Mouse (Mus musculus) gastrocnemius, adult 8-10 months (tissue): ENCODE data around the gene Gm15557. TPM values are rescaled to one million over a fixed set of nuclear protein-coding genes. Genes with fewer than 3 reads are reported as not detected.

Experiments
- DNase-seq, 2 experiments: peaks; one replicate each; pipeline ENCODE4 v3.0.0; 2022; ENCODE audit warnings: low spot score in 2 of 2
- total RNA-seq, 4 experiments: library from RNA; stranded (reverse); gene quantifications; 2 replicates each; pipeline ENCODE4 v1.2.4; 2022

Gm15557 gene
- total RNA-seq, 4 experiments from 2014 or later = not detected

DNA sequence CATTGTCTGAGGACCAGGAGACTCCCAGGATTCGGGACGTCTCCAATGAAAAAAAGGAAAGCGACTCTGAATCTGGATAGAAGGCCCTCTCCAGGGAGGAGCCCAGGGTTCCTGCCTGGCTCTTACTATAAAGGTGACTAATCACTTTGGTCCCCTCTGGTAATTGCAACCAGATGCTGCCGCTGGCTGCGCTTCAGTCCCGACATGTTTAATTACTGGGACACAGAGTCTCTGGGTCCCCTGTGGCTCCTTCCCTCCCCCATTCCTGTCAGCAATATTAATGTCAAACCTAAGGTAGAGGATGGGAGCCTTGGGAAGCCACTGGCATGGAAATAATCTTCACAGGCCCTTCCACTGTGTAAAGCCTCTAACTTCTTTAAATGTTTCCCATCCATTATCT is 8.8 kb downstream of the Gm15557 start:
- peak in 1 of 2 experiments; percentile 24 for DNase-seq

DNA sequence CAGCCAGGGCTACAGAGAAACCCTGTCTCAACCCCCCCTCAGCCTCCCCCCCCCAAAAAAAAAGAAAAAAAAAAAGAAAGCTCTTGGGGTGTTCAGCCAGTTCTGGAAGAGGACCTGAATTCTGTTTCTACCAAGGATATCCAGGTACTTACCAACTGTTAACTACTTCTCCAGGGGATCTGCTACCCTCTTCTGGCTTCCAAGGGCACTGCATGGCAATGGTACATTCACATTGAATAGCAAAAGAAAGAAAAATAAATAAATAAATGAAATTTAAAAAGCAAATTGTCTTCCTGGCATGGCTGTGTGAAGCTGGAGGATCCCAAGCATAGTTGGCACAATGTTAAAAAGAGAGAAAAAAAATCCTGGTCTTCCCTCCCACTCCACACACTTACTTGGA is 11.5 kb downstream of the Gm15557 start:
- peak; percentile 25 to 32 for DNase-seq

DNA sequence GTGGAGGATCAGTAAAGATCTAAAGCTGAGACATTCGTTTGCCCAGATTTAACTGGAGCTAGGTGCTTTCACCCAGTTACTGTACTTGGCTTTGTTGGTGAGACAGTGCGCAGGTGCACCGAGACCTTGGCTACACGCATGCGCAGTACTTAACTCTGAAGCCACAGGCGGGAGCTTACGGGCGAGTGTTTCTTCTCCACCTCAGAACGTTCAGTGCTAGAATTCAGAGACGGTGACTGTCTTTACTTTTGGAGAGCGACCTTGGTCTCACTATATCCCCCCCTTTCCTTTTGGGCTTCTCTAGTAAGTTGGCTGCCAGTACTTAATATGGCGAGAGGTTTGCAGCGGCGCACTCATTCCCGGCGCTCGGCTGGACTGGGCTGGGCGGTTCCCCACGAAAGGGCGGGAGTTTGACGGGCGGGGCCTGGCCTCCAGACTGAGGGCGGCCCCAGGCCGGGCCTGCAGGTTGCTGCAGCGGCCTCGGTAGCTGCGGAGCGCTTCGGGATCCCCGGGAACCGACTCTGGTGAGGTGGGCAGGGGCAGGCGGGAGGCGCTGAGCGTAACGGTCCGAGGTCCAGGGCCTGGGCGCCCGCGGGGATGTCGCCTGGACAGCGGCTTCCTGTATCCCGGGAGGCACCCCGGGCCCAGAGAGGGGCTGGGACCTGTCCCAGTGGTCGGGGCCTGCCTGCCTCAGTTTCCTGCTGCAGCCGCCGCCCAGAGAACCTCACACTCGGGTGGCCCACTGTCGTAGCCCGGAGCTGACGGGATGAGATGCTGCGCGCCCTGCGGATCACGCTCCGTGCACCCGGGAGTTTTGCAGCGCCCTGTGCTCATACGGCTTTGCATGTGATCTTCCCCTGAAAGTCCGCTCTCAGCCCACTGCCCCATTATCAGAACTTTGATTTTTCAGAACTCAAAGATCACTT is 15.9 kb downstream of the Gm15557 start, which contains the start of gene Cep250:
Gene Cep250 (plus strand): TSS at position 325 of the 926 bp plus-strand sequence.
- peak; percentile 81 to 87 for DNase-seq

DNA sequence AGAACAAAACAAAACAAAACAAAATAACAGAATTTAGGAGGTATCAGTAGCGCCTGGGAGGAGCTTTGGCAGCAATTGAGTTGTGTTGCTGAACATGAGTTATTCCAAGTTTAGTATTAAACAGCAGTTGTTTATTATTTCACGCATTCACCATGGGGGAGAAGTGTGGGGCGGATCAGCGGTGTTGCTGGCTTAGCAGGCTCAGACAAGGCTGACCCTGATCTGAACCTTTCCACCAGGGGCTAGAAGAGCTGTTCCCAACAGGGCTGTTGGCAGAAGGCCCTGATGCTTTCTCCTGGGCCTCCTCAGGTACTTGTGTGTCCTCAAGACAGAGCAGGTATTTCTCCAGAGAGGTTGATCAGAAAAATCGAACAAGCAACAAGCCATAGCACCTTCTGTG is 19.5 kb downstream of the Gm15557 start:
- no peak for DNase-seq

DNA sequence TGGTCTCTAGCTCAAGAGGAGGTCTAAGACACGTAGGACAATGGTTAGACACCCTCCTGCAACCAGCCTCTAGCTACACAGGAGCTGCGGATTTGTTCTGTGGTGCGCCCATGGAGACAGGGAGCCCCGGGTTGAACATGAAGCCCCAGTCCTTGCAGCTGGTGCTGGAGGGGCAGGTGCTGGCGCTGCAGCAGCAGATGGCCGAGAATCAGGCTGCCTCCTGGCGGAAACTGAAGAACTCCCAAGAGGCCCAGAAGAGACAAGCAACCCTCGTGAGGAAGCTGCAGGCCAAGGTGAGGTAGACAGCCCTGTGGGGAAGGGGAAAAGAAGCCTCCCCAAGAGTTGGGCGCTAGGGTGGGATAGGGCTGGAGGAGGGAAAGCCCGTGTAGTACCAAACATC is 21.3 kb downstream of the Gm15557 start:
- no peak for DNase-seq

DNA sequence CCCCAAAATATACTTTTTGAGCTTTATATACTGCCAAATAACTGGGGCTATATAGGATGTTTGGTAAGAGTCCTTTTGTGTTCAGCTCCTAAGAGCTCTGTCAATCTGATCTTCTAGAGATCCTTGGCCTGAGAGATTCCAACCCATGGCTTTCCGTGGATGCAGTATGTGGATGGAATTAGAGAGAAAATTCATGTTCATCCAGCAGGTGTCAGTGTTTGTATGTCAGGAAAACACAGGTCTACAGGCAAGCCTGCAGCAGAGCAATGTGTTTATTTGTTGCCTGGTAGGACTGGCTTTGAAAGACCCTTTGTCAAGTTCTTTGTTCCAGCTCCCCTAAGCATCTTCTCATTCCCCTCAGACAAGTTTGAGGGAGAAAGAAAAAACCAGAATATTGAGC is 22.5 kb downstream of the Gm15557 start:
- no peak for DNase-seq

DNA sequence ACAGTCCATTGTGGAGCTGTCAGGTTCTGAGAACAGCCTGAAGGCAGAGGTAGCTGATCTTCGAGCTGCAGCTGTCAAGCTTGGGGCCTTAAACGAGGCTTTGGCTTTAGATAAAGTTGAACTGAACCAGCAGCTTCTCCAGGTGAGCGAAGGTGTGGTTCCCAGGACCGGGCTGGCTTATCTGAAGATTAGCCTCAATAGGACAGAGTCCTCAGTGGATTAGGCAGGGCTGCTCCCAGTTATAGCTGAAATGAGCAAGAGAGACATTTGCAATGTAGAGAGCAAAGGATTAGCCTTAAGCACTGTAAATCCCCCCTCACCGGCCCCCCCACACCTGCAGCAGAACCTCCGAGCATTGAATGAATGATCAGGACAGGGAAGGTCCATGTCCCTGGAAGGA is 32.8 kb downstream of the Gm15557 start:
- no peak for DNase-seq

DNA sequence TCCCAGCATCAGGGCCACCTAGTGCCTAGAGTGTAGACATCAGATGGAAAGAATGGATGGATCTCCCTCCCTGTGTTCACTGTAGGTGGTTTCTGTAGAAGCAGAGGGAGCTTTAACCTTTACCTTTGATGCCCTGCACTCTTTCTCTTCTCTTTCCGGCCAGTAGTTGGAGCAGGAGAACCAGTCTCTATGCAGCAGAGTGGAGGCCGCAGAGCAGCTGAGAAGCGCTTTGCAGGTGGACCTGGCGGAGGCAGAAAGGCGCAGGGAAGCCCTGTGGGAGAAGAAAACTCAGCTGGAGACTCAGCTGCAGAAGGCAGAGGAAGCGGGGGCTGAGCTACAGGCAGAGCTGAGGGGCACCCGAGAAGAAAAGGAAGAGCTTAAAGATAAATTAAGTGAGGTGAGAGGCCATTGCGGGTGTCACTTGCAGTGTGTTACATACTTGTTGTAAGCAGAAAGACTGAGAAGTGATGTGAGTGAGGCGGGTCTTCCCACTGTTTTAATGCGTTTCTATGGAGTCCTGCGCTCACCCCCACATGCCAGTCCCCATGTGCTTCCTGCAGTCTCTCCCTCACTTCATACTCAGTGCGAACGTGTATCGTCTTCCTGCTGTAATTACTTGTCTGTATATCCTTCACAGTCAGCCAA is 33.7 kb downstream of the Gm15557 start:
- DNase-seq = no peak

DNA sequence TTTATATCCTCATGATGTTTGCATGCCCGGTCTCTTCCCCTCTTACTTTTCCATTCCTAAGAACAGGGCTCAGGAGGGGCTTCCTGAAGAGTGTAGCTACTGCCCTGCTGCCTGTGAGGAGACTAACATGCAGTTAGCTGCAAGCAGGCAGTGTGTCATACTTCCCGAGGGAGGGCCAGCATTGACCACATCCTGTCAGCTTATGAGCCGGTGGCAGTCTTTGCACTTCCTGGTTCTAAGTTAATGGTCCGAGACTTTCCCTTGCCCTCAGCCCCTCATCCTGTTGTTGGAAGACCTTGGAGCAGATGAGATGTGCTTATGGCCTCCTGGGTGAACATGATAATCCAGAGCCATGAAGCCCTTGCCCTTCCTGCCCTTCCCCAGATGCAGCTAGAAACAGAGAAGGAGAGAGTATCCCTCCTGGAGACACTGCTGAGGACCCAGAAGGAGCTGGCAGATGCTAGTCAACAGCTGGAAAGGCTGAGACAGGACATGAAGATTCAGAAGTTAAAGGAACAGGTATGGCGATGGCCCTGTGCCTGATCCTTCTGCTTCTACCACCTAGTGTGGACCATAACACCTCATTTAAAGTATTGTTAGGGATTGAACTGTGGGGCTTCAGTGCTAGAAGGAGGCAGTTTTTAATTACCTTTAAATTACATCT is 38.9 kb downstream of the Gm15557 start:
- DNase-seq = no peak

DNA sequence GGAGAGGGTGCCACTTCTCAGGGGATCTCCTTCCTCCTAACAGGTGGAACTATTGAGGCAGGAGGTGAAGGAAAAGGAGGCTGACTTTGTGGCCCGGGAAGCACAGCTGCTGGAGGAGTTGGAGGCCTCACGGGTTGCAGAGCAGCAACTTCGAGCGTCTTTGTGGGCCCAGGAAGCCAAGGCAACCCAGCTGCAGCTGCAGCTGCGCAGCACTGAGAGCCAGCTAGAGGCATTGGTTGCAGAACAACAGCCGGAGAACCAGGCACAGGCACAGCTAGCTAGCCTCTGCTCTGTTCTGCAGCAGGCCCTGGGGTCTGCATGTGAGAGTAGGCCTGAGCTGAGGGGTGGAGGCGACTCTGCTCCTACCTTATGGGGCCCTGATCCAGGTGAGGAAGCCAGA is 45.2 kb downstream of the Gm15557 start:
- DNase-seq = no peak

DNA sequence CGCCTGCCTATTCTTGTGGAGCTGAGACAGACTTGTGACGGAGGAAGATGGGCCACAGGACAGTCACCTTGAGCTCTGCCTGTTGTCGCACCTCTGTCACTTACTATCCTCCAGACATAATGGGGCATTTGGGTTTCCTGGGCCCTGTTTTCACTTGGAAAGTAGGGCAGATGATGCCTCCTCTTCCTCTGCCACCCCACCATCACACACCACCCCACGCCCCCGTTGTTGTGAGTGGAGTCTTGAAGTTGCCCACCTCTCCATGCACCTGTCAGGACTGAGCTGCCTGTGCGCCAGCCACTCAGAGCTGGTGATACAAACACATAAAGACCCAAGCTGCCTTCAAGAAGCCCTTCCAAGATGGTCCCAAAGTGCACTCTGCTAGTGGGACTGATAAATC is 46.6 kb downstream of the Gm15557 start:
- no peak for DNase-seq

DNA sequence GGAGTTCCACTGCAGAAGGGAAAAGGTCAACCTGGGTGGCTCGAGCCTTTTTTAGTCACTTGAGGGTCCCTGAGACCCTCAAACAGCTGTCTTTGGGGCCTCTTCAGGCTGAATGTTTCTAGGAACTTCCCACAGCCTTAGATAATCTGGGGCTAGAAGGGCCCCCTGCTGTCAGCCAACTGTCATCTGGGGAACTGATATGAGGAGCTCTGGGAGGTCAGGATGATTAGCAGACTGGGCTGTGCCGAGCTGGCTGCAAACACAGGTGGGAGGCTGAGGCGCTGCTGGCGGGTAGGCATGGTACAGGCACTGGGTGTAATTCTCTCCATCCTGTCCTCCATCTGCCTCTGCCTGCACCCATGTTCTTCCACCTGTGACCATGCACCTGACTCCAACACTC is 48.6 kb downstream of the Gm15557 start:
- no peak for DNase-seq

DNA sequence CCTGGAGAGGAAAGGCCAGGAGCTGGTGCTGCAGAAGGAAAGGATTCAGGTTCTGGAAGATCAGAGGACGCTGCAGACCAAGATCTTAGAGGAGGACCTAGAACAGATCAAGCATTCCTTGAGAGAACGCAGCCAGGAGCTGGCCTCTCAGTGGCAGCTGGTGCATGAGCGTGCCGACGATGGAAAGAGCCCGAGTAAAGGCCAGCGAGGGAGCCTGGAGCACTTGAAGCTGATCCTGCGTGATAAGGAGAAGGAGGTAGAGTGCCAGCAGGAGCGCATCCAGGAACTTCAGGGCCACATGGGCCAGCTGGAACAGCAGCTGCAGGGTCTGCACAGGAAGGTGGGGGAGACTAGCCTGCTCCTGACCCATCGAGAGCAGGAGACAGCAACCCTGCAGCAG is 50.6 kb downstream of the Gm15557 start:
- no peak for DNase-seq

DNA sequence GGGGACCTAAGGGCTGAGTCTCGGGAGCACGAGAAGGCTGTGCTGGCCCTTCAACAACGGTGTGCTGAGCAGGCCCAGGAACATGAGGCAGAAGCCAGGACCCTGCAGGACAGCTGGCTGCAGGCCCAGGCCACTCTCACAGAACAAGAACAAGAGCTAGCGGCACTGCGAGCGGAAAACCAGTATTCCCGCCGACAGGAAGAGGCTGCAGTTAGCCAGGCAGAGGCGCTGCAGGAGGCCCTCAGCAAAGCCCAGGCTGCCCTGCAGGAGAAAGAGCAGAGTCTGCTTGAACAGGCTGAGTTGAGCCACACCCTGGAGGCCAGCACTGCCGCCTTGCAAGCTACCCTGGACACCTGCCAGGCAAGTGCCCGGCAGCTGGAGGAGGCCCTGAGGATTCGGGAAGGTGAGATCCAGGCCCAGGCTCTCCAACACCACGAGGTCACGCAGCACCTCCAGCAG is 51.4 kb downstream of the Gm15557 start:
- peak; percentile 43 to 63 for DNase-seq

Other genes with a start within 250 kb of the Gm15557 start
- 100 to 1,000 TPM in 3 of 4 experiments, 10 to 100 TPM in 1; 95.4 to 104 (median 101) TPM for gene Trpc4ap, start 248.3 kb upstream of the Gm15557 start, total RNA-seq
- 1 to 10 TPM; 3.1 to 4.5 (median 3.8) TPM for gene Edem2, start 211.3 kb upstream of the Gm15557 start, total RNA-seq
- gene Gm17581, start 204.9 kb upstream of the Gm15557 start, total RNA-seq = not detected
- 10 to 100 TPM in 1 of 4 experiments, 1 to 10 TPM in 3; 5.1 to 10.2 (median 7.5) TPM for gene Procr, start 189.6 kb upstream of the Gm15557 start, total RNA-seq
- not detected for gene Mmp24, start 165.4 kb upstream of the Gm15557 start, total RNA-seq
- gene BC029722, start 121.3 kb upstream of the Gm15557 start, total RNA-seq = 10 to 100 TPM; 23.2 to 31.3 (median 27.6) TPM
- 10 to 100 TPM; 44.3 to 49.9 (median 48.6) TPM for gene Eif6, start 113.8 kb upstream of the Gm15557 start, total RNA-seq
- gene Fam83c, start 105.9 kb upstream of the Gm15557 start, total RNA-seq = not detected
- 100 to 1,000 TPM; 154 to 182 (median 168) TPM for gene Uqcc1, start 10.4 kb upstream of the Gm15557 start, total RNA-seq
- gene Gdf5, start 4.6 kb downstream of the Gm15557 start, total RNA-seq = under 1 TPM in 2 of 4 experiments, not detected in 2; 0.16 to 0.19 TPM
- 1 to 10 TPM; 4.1 to 4.5 (median 4.2) TPM for gene Cep250, start 15.7 kb downstream of the Gm15557 start, total RNA-seq
- under 1 TPM in 2 of 4 experiments, not detected in 2; 0.54 to 0.76 TPM for gene 6430550D23Rik, start 67.2 kb downstream of the Gm15557 start, total RNA-seq
- 10 to 100 TPM; 42.5 to 54.4 (median 49.1) TPM for gene Ergic3, start 67.3 kb downstream of the Gm15557 start, total RNA-seq
- not detected for gene Fer1l4, start 112.2 kb downstream of the Gm15557 start, total RNA-seq
- 1 to 10 TPM in 2 of 4 experiments, under 1 TPM in 1, not detected in 1; 0.83 to 1.2 (median 1.2) TPM for gene Spag4, start 124.4 kb downstream of the Gm15557 start, total RNA-seq
- gene Cpne1, start 171.2 kb downstream of the Gm15557 start, total RNA-seq = 10 to 100 TPM in 2 of 4 experiments, 1 to 10 TPM in 2; 5.6 to 13.2 (median 9.8) TPM
- gene Rbm12, start 171.2 kb downstream of the Gm15557 start, total RNA-seq = 1 to 10 TPM; 5.8 to 8.3 (median 6.9) TPM
- gene Gm28036, start 186.4 kb downstream of the Gm15557 start, total RNA-seq = 1 to 10 TPM; 3.5 to 5.2 (median 3.9) TPM
- 100 to 1,000 TPM; 192 to 289 (median 265) TPM for gene Romo1, start 203.3 kb downstream of the Gm15557 start, total RNA-seq
- 10 to 100 TPM; 85.7 to 90.2 (median 88.3) TPM for gene Nfs1, start 203.5 kb downstream of the Gm15557 start, total RNA-seq
- gene Rbm39, start 239.5 kb downstream of the Gm15557 start, total RNA-seq = 100 to 1,000 TPM in 1 of 4 experiments, 10 to 100 TPM in 3; 71.4 to 105 (median 89.2) TPM